Comparison of ENCODE assay signal across 20 mouse cellular contexts in genomic region chr15:56018141-56018540, GRCm38 (mm10).
DNase-seq lines count a peak whose midpoint lies in the region; ATAC-seq and TF ChIP-seq lines count a peak whose summit lies in the region.
"Had no signal": no experiment of that assay in that cellular context is flagged by ENCODE, and none has a peak within 500 bp of the region (broad histone marks: within the 10 kb centered on the region; RNA-seq: fewer than 3 reads in every experiment).

No protein-coding gene starts in this region.

- H3K79me3 ChIP-seq in C2C12 (ENCODE audit: low read depth), result no peaks in the 10 kb centered on the region

- 91% methylated on average over 1 of the region's 1 CpGs for WGBS in midbrain, embryonic 15.5 days

- no peak overlapping the region for H3K27ac ChIP-seq in midbrain, embryonic 15.5 days
- H3K27ac ChIP-seq: embryonic facial prominence, embryonic 10.5 days; embryonic facial prominence, embryonic 12.5 days; forebrain, embryonic 13.5 days; forebrain, embryonic 15.5 days had no signal

- no peaks in the 10 kb centered on the region for H3K27me3 ChIP-seq in C2C12 (ENCODE audit: control insufficient read depth, insufficient read depth, insufficient read length)
- H3K27me3 ChIP-seq in Patski, result no peaks in the 10 kb centered on the region
- no peaks in the 10 kb centered on the region for H3K27me3 ChIP-seq in midbrain, embryonic 15.5 days (replicated peaks)
- H3K27me3 ChIP-seq: embryonic facial prominence, embryonic 12.5 days; forebrain, embryonic 13.5 days; forebrain, embryonic 15.5 days had no signal

- in situ Hi-C loops in Patski (cut with MboI; ENCODE audit: low pct_unique_long_range_greater_than_20kb), result no loop called here

- H3K4me1 ChIP-seq in midbrain, embryonic 15.5 days, result no peaks in the 10 kb centered on the region
- H3K4me1 ChIP-seq: embryonic facial prominence, embryonic 10.5 days; embryonic facial prominence, embryonic 12.5 days; forebrain, embryonic 13.5 days; forebrain, embryonic 15.5 days had no signal

- no peak overlapping the region for H3ac ChIP-seq in C2C12 (ENCODE audit: control insufficient read depth, insufficient read length, low read depth)

- CTCF ChIA-PET in Patski (lab: Charles Lee), result interaction anchor here (1.0 kb wide), 1 partner anchor 9 kb away, joined by 4 read pairs; no protein-coding TSS in a partner anchor

- no peak overlapping the region for H3K9ac ChIP-seq in midbrain, embryonic 15.5 days
- H3K9ac ChIP-seq: embryonic facial prominence, embryonic 12.5 days; forebrain, embryonic 13.5 days; forebrain, embryonic 15.5 days; forebrain, postnatal 0 days had no signal

- H3K79me2 ChIP-seq in C2C12 (ENCODE audit: control insufficient read depth, insufficient read depth), result no peaks in the 10 kb centered on the region

- H3K4me2 ChIP-seq in midbrain, embryonic 15.5 days, result no peak overlapping the region
- H3K4me2 ChIP-seq: embryonic facial prominence, embryonic 12.5 days; forebrain, embryonic 13.5 days; forebrain, embryonic 15.5 days had no signal

- no peaks in the 10 kb centered on the region for H3K36me3 ChIP-seq in C2C12 (ENCODE audit: control insufficient read depth, insufficient read depth)
- H3K36me3 ChIP-seq in midbrain, embryonic 15.5 days (replicated peaks), result no peaks in the 10 kb centered on the region
- H3K36me3 ChIP-seq: embryonic facial prominence, embryonic 10.5 days; embryonic facial prominence, embryonic 12.5 days; forebrain, embryonic 15.5 days had no signal

- TF ChIP-seq CTCF in C2C12 (IDR thresholded peaks at IDR 0.05; ENCODE audit: control insufficient read depth, insufficient read depth, insufficient read length) (no peak), Patski (IDR thresholded peaks at IDR 0.05) (no peak)

- no peak overlapping the region for H3K4me3 ChIP-seq in C2C12 (ENCODE audit: insufficient read depth, poor library complexity, severe bottlenecking)
- no peak overlapping the region for H3K4me3 ChIP-seq in midbrain, embryonic 15.5 days
- H3K4me3 ChIP-seq: embryonic facial prominence, embryonic 10.5 days; embryonic facial prominence, embryonic 12.5 days; forebrain, embryonic 13.5 days; forebrain, embryonic 15.5 days had no signal

- ATAC-seq in Patski, result peak; percentile 67
- no peak for ATAC-seq in midbrain, embryonic 15.5 days (replicated peaks)
- ATAC-seq: activated CD4-positive, CD25-positive, alpha-beta regulatory T cell, adult 4 months; forebrain, embryonic 13.5 days; forebrain, embryonic 15.5 days; forebrain, postnatal 0 days had no signal

- POLR2A ChIA-PET in Patski (lab: Charles Lee), result no interaction called here

- DNase-seq in 3134 (ENCODE audit: extremely low read depth, insufficient read length, low spot score) (peak; percentile 16), Patski (ENCODE audit: low read depth, low spot score) (no peak)
- no peak for DNase-seq in testis, postnatal 14 days (ENCODE audit: low spot score)
- DNase-seq: adrenal gland, adult 8-10 months; adrenal gland, postnatal 14 days; adrenal gland, postnatal 36 days; B cell, adult 2 months; cerebellum, adult 11-12 months; cerebellum, adult 2 months; cerebellum, adult 9-10 months; cerebellum, postnatal 10 days; cerebellum, postnatal 25 days; forebrain, postnatal 0 days had no signal

- no peaks in the 10 kb centered on the region for H3K9me3 ChIP-seq in midbrain, embryonic 15.5 days
- H3K9me3 ChIP-seq: embryonic facial prominence, embryonic 10.5 days; embryonic facial prominence, embryonic 12.5 days; forebrain, embryonic 13.5 days; forebrain, embryonic 15.5 days had no signal

TF ChIP-seq in C2C12, 6 proteins besides CTCF, POLR2A, EP300 and RAD21:
- TF ChIP-seq CEBPB (IDR thresholded peaks at IDR 0.05; ENCODE audit: low read depth), result no peak
- TF ChIP-seq MYOD1 (IDR thresholded peaks at IDR 0.05; ENCODE audit: control insufficient read depth, insufficient read length, low read depth), result peak; percentile 53
- TF ChIP-seq FOSL1 (IDR thresholded peaks at IDR 0.05; ENCODE audit: insufficient read depth, low read length, poor library complexity, severe bottlenecking), result peak; percentile 80
